Mouse (Mus musculus) heart, postnatal 0 days (tissue): Measurements from ENCODE around the gene Ppfia4. TPM values are rescaled to one million over a fixed set of nuclear protein-coding genes. Genes with fewer than 3 reads are reported as not detected.
"Not testable (repeated sequence)": the region's sequence is repeated elsewhere in the genome, so short reads cannot be mapped to it uniquely, and the experiment has no call there.

ENCODE experiments used
- ATAC-seq: fragments of 200-750 bp; cut with Nextera tagmentation; 2 replicates; pipeline ENCODE4 v1.8.0; 2017; ENCODE audit warnings: low read depth, moderate number of reproducible peaks, moderate library complexity; ENCODE audit not compliant: insufficient read depth
- DNase-seq: peaks from one replicate; pipeline ENCODE4 v3.0.0-alpha.2; 2016; ENCODE audit warnings: low spot score
- H3K27ac ChIP-seq: fragments of 300-500 bp; sonication (generic); 2 replicates; pipeline ENCODE4 v1.5.1; 2014; ENCODE audit warnings: low read depth, mild to moderate bottlenecking
- H3K27me3 ChIP-seq: fragments of 300-500 bp; sonication (generic); 2 replicates; pipeline ENCODE4 v1.6.1; 2014; ENCODE audit warnings: low read length, mixed read lengths; ENCODE audit not compliant: control insufficient read depth, insufficient read depth
- H3K36me3 ChIP-seq: fragments of 300-500 bp; sonication (generic); replicated peaks from 2 replicates; pipeline ENCODE4 v1.6.1; 2014; ENCODE audit warnings: low read length, mixed read lengths; ENCODE audit not compliant: control insufficient read depth, insufficient read depth
- H3K4me1 ChIP-seq: fragments of 300-500 bp; sonication (generic); 2 replicates; pipeline ENCODE4 v1.6.1; 2014; ENCODE audit warnings: antibody characterized with exemption; ENCODE audit not compliant: control insufficient read depth, insufficient read depth
- H3K4me2 ChIP-seq: fragments of 300-500 bp; sonication (generic); 2 replicates; pipeline ENCODE4 v1.6.1; 2014; ENCODE audit warnings: low read depth, mild to moderate bottlenecking, low read length, moderate library complexity
- H3K4me3 ChIP-seq: fragments of 300-500 bp; sonication (generic); 2 replicates; pipeline ENCODE4 v1.5.1; 2014; ENCODE audit warnings: low read depth, low read length
- H3K9ac ChIP-seq: fragments of 300-500 bp; sonication (generic); replicated peaks from 2 replicates; pipeline ENCODE4 v1.6.1; 2014; ENCODE audit warnings: low read depth, low read length, mixed read lengths
- H3K9me3 ChIP-seq: fragments of 300-500 bp; sonication (generic); replicated peaks from 2 replicates; pipeline ENCODE4 v1.6.1; 2016; ENCODE audit warnings: low read length; ENCODE audit not compliant: control insufficient read depth
- CTCF ChIP-seq: IDR thresholded peaks from 2 replicates; pipeline ENCODE4 v1.5.1; 2016; ENCODE audit warnings: antibody characterized with exemption, control low read depth, low read depth
- EP300 ChIP-seq: IDR thresholded peaks from 2 replicates; pipeline ENCODE4 v1.6.1; 2016; ENCODE audit warnings: antibody characterized with exemption, low read depth
- whole genome bisulfite sequencing: fragments of 180-500 bp; shearing (Covaris S2); extraction: QIAGEN DNeasy Blood & Tissue Kit; methylation state at CpG from one replicate; pipeline ENCODE4 v1.1.7; 2014; 5-methylcytosine and 5-hydroxymethylcytosine counted together
- polyA plus RNA-seq: library from polyadenylated mRNA; unstranded; fragments of >200 nt; fragmentation: Nextera tagmentation; extraction: Ambion mirVana; gene quantifications from 2 replicates; pipeline ENCODE4 v1.2.1, GENCODE M21; 2015
- total RNA-seq: library from RNA; depleted of rRNA; stranded (reverse); fragments of >200 nt; gene quantifications from 2 replicates; pipeline ENCODE4 v1.2.3, GENCODE M21; 2014; ENCODE audit warnings: low replicate concordance

The Ppfia4 gene
- total and polyA plus RNA-seq, 2 experiments from 2014 or later, result 5.2 to 6.4 TPM

DNA sequence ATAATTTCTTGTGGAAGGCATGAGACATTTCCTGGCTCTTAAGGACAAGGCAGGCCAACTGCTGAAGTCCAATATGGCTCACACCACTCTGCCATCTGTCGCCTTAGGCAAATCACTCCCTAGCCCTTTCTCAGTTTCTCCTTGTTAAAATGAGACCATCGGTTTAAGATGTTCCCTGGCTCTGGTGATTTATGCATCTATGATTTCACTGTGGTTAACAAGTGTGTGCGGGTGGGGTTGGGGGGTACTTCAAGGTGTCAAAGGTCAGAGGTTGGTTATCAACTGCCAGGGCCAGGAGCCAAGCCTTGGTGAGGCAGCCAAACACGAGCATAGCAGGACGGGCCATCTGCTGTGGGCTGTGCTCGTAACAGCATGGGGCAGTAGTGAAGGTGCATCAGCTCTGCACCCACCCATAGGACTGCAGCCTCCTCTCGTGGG is 58.2 kb downstream of the Ppfia4 start:
- 74% methylated on average over 7 of the region's 7 CpGs for WGBS
- Histone ChIP-seq H3K4me1 (0 out of 2 replicates have a peak, but pooled peaks cover 5% of the 10 kb centered on the region), H3K27me3 (no peaks in the 10 kb centered on the region), H3K4me2 (no peak overlapping the region), H3K4me3 (no peak overlapping the region), H3K36me3 (no peaks in the 10 kb centered on the region), H3K9me3 (no peaks in the 10 kb centered on the region), H3K27ac (no peak overlapping the region), H3K9ac (no peak overlapping the region)
- no peak for TF ChIP-seq EP300
- TF ChIP-seq CTCF, result no peak
- ATAC-seq (no peak), DNase-seq (no peak)

DNA sequence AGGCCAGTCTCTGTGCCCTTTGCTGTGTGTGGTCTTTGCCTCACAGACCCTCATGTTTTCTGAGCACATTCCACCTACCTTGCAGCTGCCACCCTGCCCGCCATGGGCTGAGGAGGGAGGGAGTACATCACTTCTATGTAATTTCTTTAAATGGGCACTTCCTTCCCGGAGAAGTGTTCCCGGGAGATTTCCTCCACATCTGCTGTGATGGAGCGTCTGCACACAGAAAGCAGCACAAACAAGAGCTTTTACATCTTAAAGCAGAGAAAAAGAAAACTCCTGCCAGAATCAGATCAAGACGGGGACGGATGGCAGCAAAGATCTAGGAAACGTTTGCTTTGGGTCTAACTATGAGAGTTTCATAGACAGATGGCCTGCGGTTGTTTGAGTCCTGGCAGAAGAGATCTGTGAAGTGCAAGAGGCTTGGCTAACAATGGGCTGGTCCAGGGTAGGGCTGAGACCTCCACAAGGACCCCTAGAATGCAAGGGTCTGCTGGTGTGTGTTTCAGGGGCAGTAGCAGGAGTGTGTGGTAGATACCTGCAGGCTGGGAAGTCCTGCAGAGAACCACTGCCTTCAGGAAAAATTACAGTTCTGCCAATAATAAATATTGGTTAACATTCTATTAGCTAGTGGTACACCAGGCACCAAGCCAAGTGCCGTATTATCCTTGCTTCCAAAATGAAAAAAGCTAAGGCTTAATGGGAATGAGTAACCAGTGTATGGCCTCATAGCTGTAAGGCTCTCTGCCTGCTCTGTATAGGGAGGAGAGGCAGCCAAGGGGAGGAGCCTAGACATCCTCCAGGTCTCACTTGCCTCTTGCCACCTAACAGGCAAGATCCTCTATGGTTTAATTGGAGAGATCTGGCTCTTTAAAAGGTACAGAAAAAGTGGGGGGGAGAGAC is 59.0 kb downstream of the Ppfia4 start:
- DNase-seq (no peak), ATAC-seq (no peak)
- Histone ChIP-seq H3K4me2 (no peak overlapping the region), H3K27me3 (no peaks in the 10 kb centered on the region), H3K36me3 (no peaks in the 10 kb centered on the region), H3K4me1 (0 out of 2 replicates have a peak, but pooled peaks cover 5% of the 10 kb centered on the region), H3K27ac (no peak overlapping the region), H3K9me3 (no peaks in the 10 kb centered on the region), H3K4me3 (no peak overlapping the region), H3K9ac (no peak overlapping the region)
- no peak for TF ChIP-seq EP300
- TF ChIP-seq CTCF, result no peak
- WGBS, result 59% methylated on average over 9 of the region's 9 CpGs

DNA sequence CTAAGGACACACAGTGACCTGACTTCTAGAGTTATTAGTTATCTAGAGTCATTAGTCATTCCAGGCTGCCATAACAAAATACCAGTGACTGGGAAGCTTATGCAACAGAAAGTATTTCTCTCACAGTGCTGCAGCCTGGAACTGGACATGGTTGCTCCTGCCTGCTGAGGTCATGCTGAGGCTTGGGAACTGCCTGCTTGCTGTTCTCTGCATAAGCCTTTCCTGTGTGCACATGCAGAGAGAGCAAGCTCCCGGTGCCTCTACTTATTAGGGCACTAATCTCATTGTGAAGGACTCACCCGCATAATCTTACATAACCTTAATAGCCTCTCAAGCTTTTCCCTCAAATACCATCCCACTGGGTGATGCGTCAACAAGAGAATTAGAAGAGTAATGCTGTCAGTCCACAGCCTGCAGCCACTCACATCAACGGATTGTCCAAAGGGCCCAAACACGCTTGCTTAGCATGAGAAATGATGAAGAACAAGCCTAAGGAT is 59.9 kb downstream of the Ppfia4 start:
- H3K9me3 ChIP-seq, result no peaks in the 10 kb centered on the region
- H3K4me1 ChIP-seq, result 0 out of 2 replicates have a peak, but pooled peaks cover 5% of the 10 kb centered on the region
- H3K4me3 ChIP-seq, result no peak overlapping the region
- 69% methylated on average over 5 of the region's 5 CpGs for WGBS
- no peak for DNase-seq
- no peak for ATAC-seq
- H3K36me3 ChIP-seq, result no peaks in the 10 kb centered on the region
- TF ChIP-seq CTCF, result no peak
- TF ChIP-seq EP300, result no peak
- no peak overlapping the region for H3K4me2 ChIP-seq
- no peaks in the 10 kb centered on the region for H3K27me3 ChIP-seq
- no peak overlapping the region for H3K9ac ChIP-seq
- H3K27ac ChIP-seq, result no peak overlapping the region

DNA sequence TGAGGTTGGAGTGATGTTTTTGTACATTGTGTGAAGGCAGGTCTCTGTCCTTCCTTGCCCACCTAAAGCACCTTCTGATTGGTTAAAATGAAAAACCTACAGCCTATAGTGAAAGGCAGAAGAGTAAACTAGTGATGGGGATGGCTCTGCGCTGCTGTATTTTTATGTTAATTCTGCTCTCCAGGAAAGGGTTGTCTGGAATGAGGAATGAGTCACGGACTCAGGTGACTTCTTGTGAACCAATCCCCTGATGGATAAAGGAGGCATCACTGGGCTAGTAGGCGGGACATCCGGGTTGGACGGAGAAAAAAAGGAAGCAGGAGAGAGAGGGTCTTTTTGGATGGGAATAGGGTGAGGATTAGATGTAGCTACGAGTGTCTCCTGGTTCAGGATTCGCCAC is 62.7 kb downstream of the Ppfia4 start:
- ATAC-seq (no peak), DNase-seq (no peak)
- Histone ChIP-seq H3K27me3 (no peaks in the 10 kb centered on the region), H3K9me3 (no peaks in the 10 kb centered on the region), H3K36me3 (no peaks in the 10 kb centered on the region), H3K9ac (no peak overlapping the region), H3K4me1 (no peaks in the 10 kb centered on the region), H3K4me2 (no peak overlapping the region), H3K27ac (no peak overlapping the region), H3K4me3 (no peak overlapping the region)
- WGBS, result 75% methylated on average over 7 of the region's 7 CpGs
- no peak for TF ChIP-seq CTCF
- TF ChIP-seq EP300, result no peak

DNA sequence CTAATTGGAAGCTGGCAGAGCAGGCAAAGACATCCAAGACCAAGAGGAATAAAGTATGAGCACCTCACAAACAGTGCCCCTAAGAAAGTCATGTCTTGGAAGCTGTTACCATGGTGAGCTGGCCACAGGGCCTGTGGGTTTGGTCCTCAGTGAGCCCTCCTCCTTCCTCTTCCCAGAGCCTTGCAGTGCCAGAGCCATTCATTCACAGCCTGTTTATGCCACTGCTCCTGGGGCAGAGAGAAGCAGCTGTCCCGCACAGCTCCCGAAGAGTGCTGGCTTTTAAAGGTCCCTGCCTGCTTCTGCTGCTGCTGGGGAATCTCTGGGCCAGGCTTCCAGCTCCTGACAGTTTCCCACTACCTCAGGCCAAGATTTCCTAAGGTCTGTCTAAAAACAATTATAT is 66.9 kb downstream of the Ppfia4 start:
- H3K4me3 ChIP-seq, result no peak overlapping the region
- H3K9ac ChIP-seq, result no peak overlapping the region
- no peak overlapping the region for H3K4me2 ChIP-seq
- no peaks in the 10 kb centered on the region for H3K27me3 ChIP-seq
- WGBS, result 41% methylated on average over 2 of the region's 2 CpGs
- peaks cover 8% of the 10 kb centered on the region; the same call in 1 of the 2 replicates for H3K9me3 ChIP-seq
- no peaks in the 10 kb centered on the region for H3K36me3 ChIP-seq
- no peaks in the 10 kb centered on the region for H3K4me1 ChIP-seq
- H3K27ac ChIP-seq, result no peak overlapping the region
- TF ChIP-seq CTCF, result no peak
- TF ChIP-seq EP300, result no peak
- DNase-seq, result no peak
- no peak for ATAC-seq

DNA sequence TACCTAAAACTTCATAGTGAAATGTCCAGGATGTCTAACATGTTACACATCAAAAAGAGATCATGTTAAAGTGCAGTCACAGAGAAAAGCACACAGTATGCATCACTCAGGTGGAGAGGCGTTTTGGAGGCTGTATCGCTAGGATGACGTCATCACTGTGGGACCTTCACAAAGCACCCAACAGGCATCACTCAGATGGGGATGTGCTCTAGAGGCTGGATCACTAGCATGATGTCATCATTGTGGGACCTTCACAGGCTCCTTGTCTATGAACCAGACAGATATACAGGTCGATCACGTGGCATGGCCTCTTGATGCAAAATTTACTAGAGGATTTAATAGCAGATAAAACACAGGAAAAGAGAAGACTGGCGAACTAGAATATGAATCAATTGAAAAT is 68.4 kb downstream of the Ppfia4 start:
- DNase-seq (no peak), ATAC-seq (no peak)
- TF ChIP-seq CTCF, result no peak
- no peak for TF ChIP-seq EP300
- H3K4me3 ChIP-seq, result no peak overlapping the region
- H3K4me1 ChIP-seq, result no peaks in the 10 kb centered on the region
- 85% methylated on average over 6 of the region's 6 CpGs for WGBS
- H3K27ac ChIP-seq, result no peak overlapping the region
- peaks cover 13% of the 10 kb centered on the region; the same call in 1 of the 2 replicates for H3K9me3 ChIP-seq
- H3K27me3 ChIP-seq, result no peaks in the 10 kb centered on the region
- no peaks in the 10 kb centered on the region for H3K36me3 ChIP-seq
- H3K4me2 ChIP-seq, result no peak overlapping the region
- H3K9ac ChIP-seq, result no peak overlapping the region

DNA sequence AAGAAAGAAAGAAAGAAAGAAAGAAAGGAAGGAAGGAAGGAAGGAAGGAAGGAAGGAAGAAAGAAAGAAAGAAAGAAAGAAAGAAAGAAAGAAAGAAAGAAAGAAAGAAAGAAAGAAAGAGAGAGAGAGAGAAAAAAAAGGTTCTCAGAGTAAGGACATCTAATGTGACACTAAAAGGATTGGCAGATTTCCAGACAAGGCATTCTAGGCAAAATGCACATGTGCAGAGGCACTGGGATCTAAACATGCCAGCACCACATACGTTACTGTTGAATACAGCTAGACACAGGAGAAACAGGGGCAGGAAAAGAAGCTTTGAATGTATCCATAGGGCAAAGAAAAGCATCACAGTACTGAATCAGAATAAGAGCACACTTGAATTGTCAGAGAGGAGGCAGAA is 83.0 kb downstream of the Ppfia4 start:
- not testable (repeated sequence) for ATAC-seq, H3K4me2 ChIP-seq, H3K27me3 ChIP-seq, H3K4me1 ChIP-seq, H3K4me3 ChIP-seq, H3K9me3 ChIP-seq, H3K9ac ChIP-seq, H3K27ac ChIP-seq, DNase-seq, H3K36me3 ChIP-seq
- 76% methylated on average over 1 of the region's 1 CpGs for WGBS
